Mouse (Mus musculus) Patski (cell line): ENCODE data around the gene Hyal3. TPM values are rescaled to one million over a fixed set of nuclear protein-coding genes. Genes with fewer than 3 reads are reported as not detected.

Experiments used
- ATAC-seq: fragments of 100-300 bp; one replicate; pipeline ENCODE4 v1.8.0; 2021
- CTCF ChIA-PET: fragments of 350-600 bp; sonication (Branson Sonifier 250); formaldehyde crosslinking; loops from one replicate; lab custom pipeline; 2022; ENCODE audit warnings: inconsistent platforms; lab: Charles Lee
- POLR2A ChIA-PET: fragments of 350-600 bp; sonication (Branson Sonifier 250); formaldehyde crosslinking; loops from one replicate; lab custom pipeline; 2022; ENCODE audit warnings: antibody characterized with exemption, inconsistent platforms; lab: Charles Lee
- DNase-seq: peaks from one replicate; pipeline ENCODE4 v3.0.0-alpha.2; 2011; ENCODE audit warnings: low read depth, low spot score
- H3K27me3 ChIP-seq: fragments of 371-371 bp; one replicate; pipeline ENCODE4 v1.5.1; 2021
- CTCF ChIP-seq: fragments of 100-300 bp; IDR thresholded peaks from one replicate; pipeline ENCODE4 v1.5.1; 2021
- in situ Hi-C: fragments of 300-500 bp; cut with MboI; formaldehyde crosslinking; loops from 3 replicates; pipeline ENCODE4 v1.11.1; 2018; ENCODE audit warnings: low pct_unique_long_range_greater_than_20kb, mixed read lengths
- polyA plus RNA-seq: library from polyadenylated mRNA; unstranded; gene quantifications from one replicate; pipeline ENCODE4 v1.2.3, GENCODE M21; 2021

Hyal3 gene
- polyA plus RNA-seq, 1 experiment from 2014 or later: 1.1 TPM

GRCm38 (mm10) chr9:107548820-107549219 is 31.8 kb upstream of the Hyal3 start:
- CTCF ChIA-PET: interaction anchor here (0.7 kb wide), 1 partner anchor 9 kb away, joined by 3 read pairs; no protein-coding TSS in a partner anchor
- in situ Hi-C loops: loop anchor here (25.0 kb wide), 1 partner anchor 862 kb away; the partner anchor contains the start of gene Tex264
- no peak for ATAC-seq
- no peaks in the 10 kb centered on the region for H3K27me3 ChIP-seq
- no peak for TF ChIP-seq CTCF
- POLR2A ChIA-PET: no interaction called here
- DNase-seq: no peak

- POLR2A ChIA-PET: no interaction called here
- CTCF ChIA-PET: no interaction called here
- H3K27me3 ChIP-seq: no peaks in the 10 kb centered on the region
- DNase-seq: no peak
- ATAC-seq: no peak
- in situ Hi-C loops: loop anchor here (25.0 kb wide), 1 partner anchor 862 kb away; the partner anchor contains the start of gene Tex264
- TF ChIP-seq CTCF: no peak
Measured at GRCm38 (mm10) chr9:107549297-107550074, 31.1 kb upstream of the Hyal3 start.

GRCm38 (mm10) chr9:107550491-107551116 is 30.0 kb upstream of the Hyal3 start:
- ChIA-PET POLR2A (interaction anchor here (0.6 kb wide), 1 partner anchor 79 kb away, joined by 3 read pairs; no protein-coding TSS in a partner anchor), CTCF (no interaction called here)
- no peaks in the 10 kb centered on the region for H3K27me3 ChIP-seq
- ATAC-seq (no peak), DNase-seq (no peak)
- in situ Hi-C loops: no loop called here
- no peak for TF ChIP-seq CTCF

GRCm38 (mm10) chr9:107551117-107551889 is 29.3 kb upstream of the Hyal3 start, which contains the start of gene Rassf1:
Gene Rassf1, plus strand, starts transcription at chr9:107551555.
- ATAC-seq: no peak
- DNase-seq: no peak
- in situ Hi-C loops: no loop called here
- TF ChIP-seq CTCF: no peak
- ChIA-PET POLR2A (interaction anchor here (0.6 kb wide), 1 partner anchor 78 kb away, joined by 3 read pairs; no protein-coding TSS in a partner anchor), CTCF (no interaction called here)
- H3K27me3 ChIP-seq: no peaks in the 10 kb centered on the region

GRCm38 (mm10) chr9:107551890-107552355 is 28.7 kb upstream of the Hyal3 start:
- ChIA-PET POLR2A (no interaction called here), CTCF (no interaction called here)
- ATAC-seq: no peak
- in situ Hi-C loops: no loop called here
- no peak for TF ChIP-seq CTCF
- no peaks in the 10 kb centered on the region for H3K27me3 ChIP-seq
- no peak for DNase-seq

- POLR2A ChIA-PET: interaction anchor here (1.1 to 2.7 kb wide), 2 partner anchors 12 to 28 kb away, joined by 3 to 10 read pairs; partner anchors contain the start of genes Cyb561d2, Hyal3 and Nprl2
- CTCF ChIA-PET: no interaction called here
- in situ Hi-C loops: no loop called here
- DNase-seq (no peak), ATAC-seq (no peak)
- no peaks in the 10 kb centered on the region for H3K27me3 ChIP-seq
- no peak for TF ChIP-seq CTCF
Measured at GRCm38 (mm10) chr9:107552690-107553393, 27.8 kb upstream of the Hyal3 start.

GRCm38 (mm10) chr9:107553541-107554318 is 26.9 kb upstream of the Hyal3 start:
- POLR2A ChIA-PET: interaction anchor here (0.7 to 2.7 kb wide), 7 partner anchors 9 to 255 kb away, joined by 3 to 10 read pairs (median 3); partner anchors contain the start of genes Cyb561d2, Hyal3, Ifrd2 and Nprl2
- CTCF ChIA-PET: no interaction called here
- DNase-seq (no peak), ATAC-seq (peak; percentile 27)
- no peaks in the 10 kb centered on the region for H3K27me3 ChIP-seq
- in situ Hi-C loops: no loop called here
- TF ChIP-seq CTCF: no peak

- TF ChIP-seq CTCF: no peak
- CTCF ChIA-PET: no interaction called here
Measured at GRCm38 (mm10) chr9:107554319-107554825, 26.2 kb upstream of the Hyal3 start.

More at GRCm38 (mm10) chr9:107554319-107554825, 26.2 kb upstream of the Hyal3 start:
- ATAC-seq (peak; percentile 74), DNase-seq (peak; percentile 88)
- in situ Hi-C loops: no loop called here
- no peaks in the 10 kb centered on the region for H3K27me3 ChIP-seq
- POLR2A ChIA-PET: interaction anchor here (0.7 to 2.7 kb wide), 7 partner anchors 8 to 256 kb away, joined by 3 to 10 read pairs (median 5); partner anchors contain the start of genes Cyb561d2, Ifrd2, Nprl2 and Tusc2
